Mouse (Mus musculus): Measurements from ENCODE around the gene Itpr1. TPM values are rescaled to one million over a fixed set of nuclear protein-coding genes. Genes with fewer than 3 reads are reported as not detected.

Gene Itpr1
- total RNA-seq, 2 experiments from 2014 or later = 11.8 to 14.8 TPM

- no peak for DNase-seq
- intact Hi-C loops (cut with DNase I) = no loop called here
Measured at GRCm38 (mm10) chr6:108598691-108599090, 385.8 kb downstream of the Itpr1 start.

- DNase-seq = no peak
- intact Hi-C loops (cut with DNase I) = no loop called here
Measured at GRCm38 (mm10) chr6:108599317-108599716, 386.4 kb downstream of the Itpr1 start.

Small RNA genes lying within 50 kb of the gene (microRNA-seq; reads per million reads assigned to microRNA genes)
- 0 reads per million in 2 experiments for gene Mir7661

Other genes with a start within 250 kb of the Itpr1 start
- gene Setmar, start 148.1 kb upstream of the Itpr1 start, total RNA-seq (2021) = 1 to 10 TPM; 3.8 to 4.1 TPM
- 1 to 10 TPM; 7.6 to 8.4 TPM for gene Sumf1, start 27.5 kb upstream of the Itpr1 start, total RNA-seq (2021)

All from gastrocnemius, postnatal 36 days (tissue).